Mouse (Mus musculus) forebrain, embryonic 10.5 days (tissue): Measurements from ENCODE around the gene Nlrx1. TPM values are rescaled to one million over a fixed set of nuclear protein-coding genes. Genes with fewer than 3 reads are reported as not detected.

Experiments
- DNase-seq: peaks from one replicate; pipeline ENCODE4 v3.0.0-alpha.2; 2017; ENCODE audit warnings: low spot score; ENCODE audit errors: extremely low spot score
- H3K27ac ChIP-seq: fragments of 300-500 bp; sonication (generic); 2 replicates; pipeline ENCODE4 v1.5.1; 2016; ENCODE audit warnings: mild to moderate bottlenecking
- H3K27me3 ChIP-seq: fragments of 300-500 bp; sonication (generic); 2 replicates; pipeline ENCODE4 v1.6.1; 2016; ENCODE audit warnings: mild to moderate bottlenecking; ENCODE audit not compliant: poor library complexity, severe bottlenecking
- H3K36me3 ChIP-seq: fragments of 300-500 bp; sonication (generic); replicated peaks from 2 replicates; pipeline ENCODE4 v1.6.1; 2016; ENCODE audit warnings: mild to moderate bottlenecking, moderate library complexity
- H3K4me1 ChIP-seq: fragments of 300-500 bp; sonication (generic); 2 replicates; pipeline ENCODE4 v1.6.1; 2016
- H3K4me3 ChIP-seq: fragments of 300-500 bp; sonication (generic); 2 replicates; pipeline ENCODE4 v1.5.1; 2016; ENCODE audit warnings: mild to moderate bottlenecking, moderate library complexity
- H3K9me3 ChIP-seq: fragments of 300-500 bp; sonication (generic); 2 replicates; pipeline ENCODE4 v1.6.1; 2016; ENCODE audit warnings: mild to moderate bottlenecking, moderate library complexity
- WGBS: fragments of 180-500 bp; shearing (Covaris S2); methylation state at CpG from one replicate; pipeline ENCODE4 v1.1.7; 2016; 5-methylcytosine and 5-hydroxymethylcytosine counted together
- polyA plus RNA-seq: library from polyadenylated mRNA; unstranded; fragments of >200 nt; fragmentation: Nextera tagmentation; extraction: Ambion mirVana; gene quantifications from 2 replicates; pipeline ENCODE4 v1.2.1, GENCODE M21; 2016

The Nlrx1 gene
- polyA plus RNA-seq, 1 experiment from 2014 or later = 2.8 TPM

DNA sequence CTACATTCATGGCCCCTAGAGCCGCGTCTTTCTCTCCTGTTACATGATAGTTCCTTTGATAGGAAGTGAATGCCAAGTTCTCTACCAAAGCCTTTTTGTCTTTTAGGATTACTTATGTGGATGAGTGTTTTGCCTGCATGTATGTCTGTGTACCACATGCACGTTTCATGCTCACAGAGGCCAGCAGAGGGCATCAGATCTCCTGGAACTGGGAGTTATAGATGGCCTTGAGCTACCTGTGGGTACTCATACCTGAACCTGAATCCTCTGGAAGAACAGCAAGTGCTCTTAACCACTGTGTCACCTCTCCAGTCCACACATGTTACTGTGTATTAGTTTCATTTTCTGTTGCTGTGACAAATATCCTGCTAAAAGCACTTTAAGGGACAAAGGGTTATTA, 24.1 kb upstream of the Nlrx1 start:
- Histone ChIP-seq H3K27me3 (peaks cover 26% of the 10 kb centered on the region), H3K4me1 (peaks cover 20% of the 10 kb centered on the region), H3K9me3 (no peaks in the 10 kb centered on the region; the same call in 1 of the 2 replicates), H3K27ac (no peak overlapping the region), H3K36me3 (peaks cover 75% of the 10 kb centered on the region), H3K4me3 (no peak overlapping the region)
- peak; percentile 34 for DNase-seq
- WGBS = 71% methylated on average over 3 of the region's 3 CpGs

DNA sequence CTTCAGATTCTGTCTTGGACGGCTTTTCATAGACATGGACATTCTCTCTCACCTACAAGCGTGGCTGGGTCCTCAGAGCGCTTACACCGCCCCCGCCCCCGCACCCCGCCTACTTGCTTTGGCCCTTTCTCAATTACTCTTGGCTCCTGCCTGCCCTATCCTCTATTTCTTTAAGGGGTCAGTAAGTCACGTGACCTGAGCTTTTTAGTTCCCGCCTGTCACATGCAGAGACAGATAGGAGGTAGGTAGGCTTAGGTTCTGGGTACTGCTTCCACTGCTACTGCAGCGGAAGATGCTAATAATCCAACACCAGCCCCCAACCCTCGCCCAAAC, 20.5 kb upstream of the Nlrx1 start:
- Histone ChIP-seq H3K4me1 (peaks cover 39% of the 10 kb centered on the region), H3K9me3 (no peaks in the 10 kb centered on the region; the same call in 1 of the 2 replicates), H3K27me3 (peaks cover 46% of the 10 kb centered on the region), H3K27ac (peak overlapping the region; percentile 81), H3K4me3 (peak overlapping the region; percentile 64), H3K36me3 (peaks cover 43% of the 10 kb centered on the region)
- WGBS = 4% methylated on average over 11 of the region's 11 CpGs
- DNase-seq = no peak

DNA sequence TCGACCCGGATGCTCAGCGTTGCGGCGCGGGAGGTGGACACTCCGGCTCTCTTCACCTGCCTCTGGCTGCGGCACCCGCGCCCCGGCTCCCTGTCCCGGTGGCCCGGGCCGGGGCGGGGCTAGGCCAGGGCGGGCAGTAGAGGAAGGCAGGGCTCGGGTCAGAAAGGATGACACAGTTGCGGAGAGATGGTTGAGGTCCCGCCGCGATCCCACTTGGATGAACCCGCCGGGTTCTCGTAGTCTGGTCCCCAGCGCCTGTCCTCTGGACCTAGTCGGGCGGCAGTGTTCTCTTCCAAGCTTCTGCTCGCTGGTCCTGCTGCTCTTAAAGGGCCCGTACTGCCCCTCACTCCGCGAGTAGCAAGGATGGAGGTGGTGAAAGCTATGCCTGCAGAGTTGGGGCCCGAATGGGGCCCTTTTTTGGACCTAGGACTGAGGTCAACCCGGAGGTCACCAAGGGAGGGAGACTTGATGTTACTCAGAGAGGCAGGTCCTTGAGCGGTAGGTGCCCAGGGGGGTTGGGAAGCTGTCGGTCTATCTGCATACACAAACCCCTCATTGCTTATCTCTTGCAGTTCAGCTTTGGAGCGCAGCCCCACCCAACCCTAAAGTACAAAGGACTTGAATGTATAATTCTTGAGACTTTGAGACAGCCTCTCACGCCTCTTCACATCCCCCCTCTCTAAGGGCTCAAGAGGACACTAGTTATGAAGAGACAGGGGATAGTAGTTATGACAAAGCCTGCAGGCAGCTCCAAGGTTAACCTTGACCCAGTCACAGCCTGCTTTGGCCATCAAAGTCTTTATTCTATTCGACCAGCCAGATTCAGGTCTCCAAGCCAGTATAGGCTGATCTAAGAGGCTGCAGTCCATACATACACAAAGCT, 19.9 kb upstream of the Nlrx1 start, which contains the start of gene Abcg4:
TSS of gene Abcg4 (minus strand) at position 540 of the 883 bp plus-strand sequence.
- Histone ChIP-seq H3K4me1 (peaks cover 39% of the 10 kb centered on the region), H3K27ac (peak within 1 kb of the TSS; percentile 81), H3K27me3 (peaks cover 46% of the 10 kb centered on the region), H3K4me3 (peak within 1 kb of the TSS; percentile 64), H3K9me3 (no peaks in the 10 kb centered on the region; the same call in 1 of the 2 replicates), H3K36me3 (peaks cover 38% of the 10 kb centered on the region)
- WGBS = under 1% methylated on average over 38 of the region's 38 CpGs
- DNase-seq = peak; percentile 49

DNA sequence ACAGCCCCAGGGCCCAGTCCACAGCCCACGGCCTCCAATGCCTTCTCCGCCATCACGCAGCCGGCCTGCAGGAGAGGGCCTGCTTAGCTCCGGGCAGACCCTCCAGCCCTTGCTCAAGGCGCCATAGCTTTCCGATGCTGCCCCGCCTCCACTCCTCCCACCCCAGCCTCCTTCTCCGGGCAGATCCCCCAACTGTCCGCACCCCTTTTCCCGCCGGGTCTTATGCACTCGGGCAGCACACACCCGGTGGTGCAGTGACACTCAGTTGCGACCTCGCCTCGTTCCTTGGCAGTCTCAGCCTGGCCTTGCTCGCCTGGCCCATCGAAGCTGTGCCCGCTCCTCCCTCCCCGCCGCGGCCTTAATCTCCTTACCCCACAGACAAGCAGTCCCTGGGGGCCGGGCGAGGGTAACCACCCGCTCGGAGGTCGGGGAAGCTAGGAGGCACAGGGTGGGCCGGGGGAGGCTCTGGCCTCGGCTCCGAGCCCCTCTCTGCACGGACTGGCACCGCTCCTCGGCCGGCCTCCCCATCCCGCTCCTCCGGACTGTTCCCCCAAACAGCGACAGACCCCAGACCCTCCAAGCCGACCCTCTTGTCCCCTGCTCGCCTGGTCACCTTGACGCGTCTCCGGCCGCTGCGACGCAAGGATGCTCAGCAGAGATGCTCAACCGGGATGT, 19.1 kb upstream of the Nlrx1 start:
- peaks cover 46% of the 10 kb centered on the region for H3K27me3 ChIP-seq
- WGBS = 1% methylated on average over 47 of the region's 47 CpGs
- DNase-seq = peak; percentile 59
- no peaks in the 10 kb centered on the region; the same call in 1 of the 2 replicates for H3K9me3 ChIP-seq
- H3K4me1 ChIP-seq = peaks cover 39% of the 10 kb centered on the region
- H3K27ac ChIP-seq = peak overlapping the region; percentile 81
- H3K36me3 ChIP-seq = peaks cover 30% of the 10 kb centered on the region
- peak overlapping the region; percentile 64 for H3K4me3 ChIP-seq

DNA sequence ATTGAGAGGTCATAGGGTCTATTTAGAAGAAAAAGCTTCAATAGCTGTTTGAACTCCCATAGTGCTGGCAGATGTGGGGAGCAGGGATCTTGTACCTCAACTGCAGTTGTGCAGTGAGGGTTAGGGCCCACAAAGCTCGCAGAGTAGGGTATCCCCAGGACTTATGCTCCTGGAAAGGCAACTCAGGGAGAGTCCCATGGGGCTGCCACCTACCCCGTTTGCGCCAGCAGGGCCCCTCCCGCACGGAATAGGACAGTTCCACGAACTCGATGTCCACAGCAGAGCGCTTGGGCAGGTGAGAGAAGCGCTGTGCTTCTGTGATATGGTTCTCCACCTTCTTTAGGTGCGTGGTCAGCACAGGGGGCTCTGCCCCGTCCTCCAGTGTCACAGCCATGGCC, 18.6 kb upstream of the Nlrx1 start:
- peaks cover 39% of the 10 kb centered on the region for H3K4me1 ChIP-seq
- peak overlapping the region; percentile 81 for H3K27ac ChIP-seq
- peaks cover 46% of the 10 kb centered on the region for H3K27me3 ChIP-seq
- DNase-seq = no peak
- no peaks in the 10 kb centered on the region; the same call in 1 of the 2 replicates for H3K9me3 ChIP-seq
- WGBS = 5% methylated on average over 11 of the region's 11 CpGs
- H3K36me3 ChIP-seq = peaks cover 25% of the 10 kb centered on the region
- peak overlapping the region; percentile 64 for H3K4me3 ChIP-seq

DNA sequence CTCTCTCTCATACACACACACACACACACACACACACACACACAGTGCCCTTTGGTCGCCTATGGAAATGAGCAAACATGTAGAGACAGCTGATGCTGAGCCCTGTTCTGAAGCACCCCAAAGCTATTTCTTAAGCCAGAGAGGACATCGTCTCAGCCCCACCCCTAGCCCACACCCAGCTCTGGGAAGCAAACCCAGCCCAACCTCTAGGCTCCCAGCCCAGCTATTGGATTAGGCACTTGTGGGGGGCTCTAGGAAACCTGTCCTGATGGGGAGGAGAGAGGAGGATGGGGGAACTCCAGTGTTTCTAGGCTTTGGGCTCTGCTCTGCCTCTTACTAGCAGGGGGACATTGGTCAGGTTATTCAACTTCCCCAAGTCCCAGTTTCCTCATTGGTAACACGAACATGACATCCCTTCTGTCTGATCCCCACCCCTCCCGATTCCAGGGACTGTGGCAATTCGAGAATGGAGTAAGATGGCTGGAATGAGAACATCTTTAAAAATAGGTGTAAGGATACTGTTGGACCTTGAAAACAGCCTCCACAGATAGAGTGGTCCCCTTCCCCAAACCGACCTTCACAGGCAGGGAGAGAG, 18.0 kb upstream of the Nlrx1 start:
- WGBS = 14% methylated on average over 6 of the region's 6 CpGs
- peaks cover 46% of the 10 kb centered on the region for H3K27me3 ChIP-seq
- H3K9me3 ChIP-seq = no peaks in the 10 kb centered on the region; the same call in 1 of the 2 replicates
- peak overlapping the region; percentile 64 for H3K4me3 ChIP-seq
- no peak for DNase-seq
- no peak overlapping the region for H3K27ac ChIP-seq
- H3K4me1 ChIP-seq = peaks cover 39% of the 10 kb centered on the region
- H3K36me3 ChIP-seq = peaks cover 23% of the 10 kb centered on the region

DNA sequence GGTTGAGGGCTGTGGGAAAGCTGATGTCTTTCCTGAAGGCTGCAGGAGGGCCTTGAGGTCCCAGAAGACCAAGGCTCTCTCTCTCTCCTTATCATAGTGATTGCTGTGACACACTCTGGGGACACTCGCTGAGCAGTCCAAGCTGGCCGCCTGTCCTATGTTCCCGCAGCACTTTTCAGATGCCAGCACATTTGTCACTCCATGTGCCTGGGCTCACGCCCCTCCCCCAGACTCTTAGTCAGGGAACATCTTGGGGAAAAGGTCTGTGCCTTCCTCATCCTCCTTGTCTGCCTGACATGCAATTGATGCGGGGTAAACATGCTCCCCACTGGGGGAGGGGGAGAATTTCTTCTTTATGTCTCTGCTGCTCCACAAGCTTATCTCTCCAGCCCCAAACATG, 14.8 kb upstream of the Nlrx1 start:
- H3K4me3 ChIP-seq = no peak overlapping the region
- DNase-seq = no peak
- H3K27me3 ChIP-seq = peaks cover 27% of the 10 kb centered on the region
- H3K9me3 ChIP-seq = no peaks in the 10 kb centered on the region
- WGBS = 77% methylated on average over 5 of the region's 5 CpGs
- peaks cover 26% of the 10 kb centered on the region for H3K4me1 ChIP-seq
- no peak overlapping the region for H3K27ac ChIP-seq
- peaks cover 37% of the 10 kb centered on the region for H3K36me3 ChIP-seq

DNA sequence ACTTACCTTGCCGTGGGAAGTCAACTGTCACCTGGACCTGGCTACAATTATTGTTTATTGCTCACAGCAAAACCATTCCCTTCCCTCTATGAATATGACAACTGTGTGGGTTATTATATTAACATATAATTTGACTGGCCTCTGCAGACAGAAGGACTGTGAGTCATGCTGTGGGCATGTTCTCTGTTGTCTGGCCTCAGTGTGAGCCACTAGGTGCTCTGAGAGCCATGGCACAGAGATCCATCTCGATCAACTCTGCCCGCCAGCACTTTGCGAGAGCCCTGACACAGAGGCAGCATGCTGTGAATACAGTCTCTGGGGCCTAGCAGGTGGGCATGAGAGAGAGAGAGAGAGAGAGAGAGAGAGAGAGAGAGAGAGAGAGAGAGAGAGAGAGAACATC, 1.6 kb upstream of the Nlrx1 start:
- peaks cover 16% of the 10 kb centered on the region for H3K27me3 ChIP-seq
- H3K27ac ChIP-seq = no peak overlapping the region
- H3K4me3 ChIP-seq = no peak overlapping the region
- H3K4me1 ChIP-seq = peaks cover 15% of the 10 kb centered on the region
- peaks cover 14% of the 10 kb centered on the region for H3K36me3 ChIP-seq
- WGBS = 87% methylated on average over 4 of the region's 4 CpGs
- no peak for DNase-seq
- no peaks in the 10 kb centered on the region for H3K9me3 ChIP-seq

DNA sequence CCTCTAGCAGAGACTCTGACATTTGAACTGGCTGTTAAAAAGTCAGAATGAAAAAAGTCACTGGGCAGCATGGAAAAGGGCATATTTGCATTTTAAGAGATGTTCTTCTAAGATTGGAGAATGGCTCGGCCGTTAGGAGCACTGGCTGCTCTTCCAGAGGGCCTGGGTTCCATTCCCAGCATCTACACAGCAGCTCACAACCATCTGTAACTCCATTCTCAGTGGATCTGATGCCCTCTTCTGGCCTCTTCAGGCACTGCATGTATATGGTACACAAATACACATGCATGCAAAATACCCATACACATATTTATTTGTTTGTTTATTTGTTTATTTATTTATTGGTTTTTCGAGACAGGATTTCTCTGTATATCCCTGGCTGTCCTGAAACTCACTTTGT, 678 bp upstream of the Nlrx1 start:
- H3K27me3 ChIP-seq = peaks cover 16% of the 10 kb centered on the region
- WGBS = 85% methylated on average over 3 of the region's 3 CpGs

DNA sequence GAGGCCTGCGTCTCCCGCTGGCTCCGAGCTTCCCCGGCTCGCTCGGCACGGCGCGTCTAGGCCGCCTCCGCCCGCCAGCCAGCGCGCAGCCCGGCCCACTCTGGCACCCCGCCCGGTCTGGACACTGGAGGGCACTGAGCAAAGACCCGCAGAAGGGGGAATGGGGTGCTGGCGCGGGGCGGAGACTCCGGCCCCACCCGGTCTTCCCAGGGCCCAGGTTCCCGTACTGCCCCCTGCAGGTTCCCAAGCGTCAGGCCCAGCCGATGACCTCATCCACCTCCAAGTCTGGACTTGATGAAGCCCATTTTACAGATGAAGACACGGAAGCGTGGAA, 405 bp downstream of the Nlrx1 start:
- 6% methylated on average over 28 of the region's 28 CpGs for WGBS

More for the DNA sequence above, 678 bp upstream of the Nlrx1 start:
- Histone ChIP-seq H3K36me3 (peaks cover 5% of the 10 kb centered on the region), H3K9me3 (no peaks in the 10 kb centered on the region), H3K4me3 (no peak overlapping the region), H3K4me1 (peaks cover 21% of the 10 kb centered on the region), H3K27ac (no peak overlapping the region)
- DNase-seq = no peak

DNA sequence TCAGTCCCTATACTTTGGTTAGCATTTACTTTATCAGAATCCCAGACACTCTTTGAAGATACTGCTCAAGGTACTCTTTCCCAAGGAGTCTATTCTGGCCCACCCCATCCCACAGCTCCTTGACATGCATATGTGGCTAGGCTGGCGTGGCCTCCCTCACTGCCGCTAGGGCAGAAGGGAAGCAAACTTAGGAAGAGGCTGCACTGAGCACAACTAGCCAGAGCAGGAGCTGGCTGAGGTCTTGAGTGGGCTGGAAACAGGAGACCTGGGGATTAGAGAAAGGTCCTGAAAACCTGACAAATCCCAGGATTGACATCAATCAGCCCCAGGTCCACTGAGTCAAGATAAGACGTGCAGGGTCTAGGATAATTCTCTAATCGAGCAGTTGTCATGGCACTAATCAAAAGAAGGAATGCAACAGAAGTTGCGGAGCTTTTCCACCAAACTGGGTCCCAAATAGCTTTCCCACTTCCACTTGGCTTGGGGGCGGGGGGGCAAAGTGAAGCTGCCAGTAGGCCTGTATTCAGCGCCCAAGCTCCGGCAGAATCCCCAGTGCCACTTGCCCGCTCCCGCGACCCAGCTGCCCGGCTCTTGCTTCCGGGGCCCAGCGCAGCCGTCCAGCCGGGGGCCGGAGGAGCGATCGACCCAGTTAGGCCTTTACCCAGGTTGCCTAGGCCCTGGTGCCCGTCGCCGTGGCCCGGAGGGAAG, 926 bp downstream of the Nlrx1 start:
- peaks cover 21% of the 10 kb centered on the region for H3K4me1 ChIP-seq
- 9% methylated on average over 23 of the region's 23 CpGs for WGBS
- no peaks in the 10 kb centered on the region for H3K9me3 ChIP-seq
- H3K27me3 ChIP-seq = peaks cover 16% of the 10 kb centered on the region
- peak overlapping the region; percentile 88 for H3K27ac ChIP-seq
- peak overlapping the region; percentile 63 for H3K4me3 ChIP-seq
- DNase-seq = peak; percentile 27
- H3K36me3 ChIP-seq = no peaks in the 10 kb centered on the region

More for the DNA sequence above, 405 bp downstream of the Nlrx1 start:
- Histone ChIP-seq H3K9me3 (no peaks in the 10 kb centered on the region), H3K4me3 (peak overlapping the region; percentile 63), H3K4me1 (peaks cover 21% of the 10 kb centered on the region), H3K36me3 (no peaks in the 10 kb centered on the region), H3K27me3 (peaks cover 16% of the 10 kb centered on the region), H3K27ac (peak overlapping the region; percentile 88)
- DNase-seq = peak; percentile 75

DNA sequence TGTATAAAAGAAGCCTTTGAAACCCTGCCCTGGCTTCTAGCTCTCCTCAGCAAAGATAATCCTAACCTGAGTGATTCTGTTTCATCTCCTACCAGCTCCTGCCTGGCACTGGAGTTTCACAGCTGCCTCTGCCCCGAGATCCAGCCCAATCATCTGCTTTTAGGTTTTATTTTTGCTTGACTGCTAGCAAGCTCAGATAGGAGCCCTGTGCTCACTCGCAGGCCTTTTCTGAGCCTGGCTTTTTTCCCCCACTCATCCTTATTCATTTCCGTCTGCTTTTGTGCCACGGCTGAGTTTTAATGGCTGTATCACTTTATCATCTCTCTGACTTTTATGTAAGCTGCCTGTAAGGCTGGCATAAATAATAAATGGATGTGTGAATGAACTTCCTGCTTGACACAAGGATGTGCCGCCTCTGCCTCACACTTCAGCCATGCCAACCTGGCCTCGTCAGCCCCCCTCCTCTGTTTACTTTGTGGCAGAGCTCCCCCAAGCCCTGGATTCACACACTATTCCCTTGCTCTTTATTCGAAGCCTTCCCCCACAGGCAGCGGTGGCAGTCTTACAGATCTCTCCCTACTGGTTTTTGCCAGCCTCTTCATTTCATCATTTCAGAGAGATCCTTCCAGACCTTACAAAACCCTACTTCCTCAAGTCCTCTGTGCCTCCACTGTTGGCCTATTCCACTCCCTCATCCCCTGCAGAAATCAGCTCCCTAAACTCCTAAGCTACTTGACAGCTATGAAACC, 1.7 kb downstream of the Nlrx1 start:
- WGBS = 76% methylated on average over 8 of the region's 8 CpGs
- DNase-seq = no peak
- Histone ChIP-seq H3K27ac (peak overlapping the region; percentile 88; the same call in 1 of the 2 replicates), H3K27me3 (peaks cover 16% of the 10 kb centered on the region), H3K9me3 (no peaks in the 10 kb centered on the region), H3K4me1 (peaks cover 21% of the 10 kb centered on the region), H3K36me3 (no peaks in the 10 kb centered on the region), H3K4me3 (no peak overlapping the region; the same call in 1 of the 2 replicates)
